Mouse (Mus musculus): ENCODE measurements around the gene Naa15.
A peak's percentile ranks its signal among the peaks of the same experiment; 100 is the strongest.

Naa15 gene

GRCm38 (mm10) chr3:51434871-51435595 is 20.1 kb downstream of the Naa15 start:
- no peak for DNase-seq

DNA sequence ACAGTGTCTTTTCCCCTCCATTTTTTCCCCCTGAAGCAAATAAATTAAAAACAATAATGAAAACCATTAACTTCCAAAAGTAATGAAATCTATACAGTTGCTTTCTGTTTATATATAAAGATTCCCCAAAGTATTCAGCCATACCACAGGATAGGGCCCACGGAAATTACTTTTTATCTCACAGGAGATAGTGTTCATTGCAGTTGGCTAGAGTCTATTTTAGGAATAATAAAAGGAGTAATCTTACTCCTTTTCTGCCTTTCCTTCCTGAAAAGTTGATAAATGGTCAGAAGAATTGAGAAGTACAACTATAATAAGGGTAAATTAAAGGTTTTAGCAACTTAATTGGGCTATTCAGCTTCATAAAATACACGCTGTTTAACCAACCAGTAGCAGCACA is 53.6 kb downstream of the Naa15 start:
- DNase-seq = no peak

- no peak for DNase-seq
Observed at GRCm38 (mm10) chr3:51475706-51476105, 60.8 kb downstream of the Naa15 start.

DNA sequence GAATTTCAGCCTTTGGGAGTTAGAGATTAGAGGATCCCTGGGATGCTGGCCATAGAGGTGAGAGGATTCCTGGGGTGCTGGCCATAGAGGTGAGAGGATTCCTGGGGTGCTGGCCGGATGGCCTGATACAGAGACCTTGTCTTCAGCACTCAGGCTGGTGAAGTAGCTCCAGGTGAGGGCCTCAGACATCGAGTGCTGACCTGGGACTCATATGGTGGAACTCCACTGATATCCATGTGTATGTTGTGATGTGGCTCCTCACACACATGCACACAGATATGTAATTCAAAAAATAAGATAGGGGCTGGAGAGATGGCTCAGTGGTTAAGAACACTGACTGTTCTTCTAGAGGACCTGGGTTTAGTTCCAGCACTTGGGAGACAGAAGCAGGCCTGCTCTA is 64.9 kb downstream of the Naa15 start:
- no peak for DNase-seq

DNA sequence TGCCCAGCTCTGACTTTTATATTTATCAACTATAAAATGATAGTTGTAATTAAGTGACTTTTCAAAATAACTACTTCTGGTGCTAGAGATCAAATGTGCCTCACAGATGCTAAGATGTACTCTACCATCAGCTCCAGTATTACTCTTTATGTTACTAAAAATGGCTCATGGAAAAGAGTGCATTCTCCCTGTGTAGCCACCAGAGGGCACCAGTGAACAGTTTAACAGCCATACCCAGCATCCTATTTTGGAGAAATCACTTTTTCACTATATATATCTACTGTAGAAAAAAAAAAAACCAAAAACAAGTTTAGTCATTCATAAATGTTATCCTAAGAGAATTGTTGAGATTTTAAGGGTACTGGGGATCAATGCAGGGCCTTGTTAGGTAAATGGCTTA is 66.1 kb downstream of the Naa15 start:
- peak; percentile 62 to 63 for DNase-seq

- no peak for DNase-seq
Observed at GRCm38 (mm10) chr3:51481881-51482280, 66.9 kb downstream of the Naa15 start.

GRCm38 (mm10) chr3:51482781-51483180 is 67.8 kb downstream of the Naa15 start:
- no peak for DNase-seq

DNA sequence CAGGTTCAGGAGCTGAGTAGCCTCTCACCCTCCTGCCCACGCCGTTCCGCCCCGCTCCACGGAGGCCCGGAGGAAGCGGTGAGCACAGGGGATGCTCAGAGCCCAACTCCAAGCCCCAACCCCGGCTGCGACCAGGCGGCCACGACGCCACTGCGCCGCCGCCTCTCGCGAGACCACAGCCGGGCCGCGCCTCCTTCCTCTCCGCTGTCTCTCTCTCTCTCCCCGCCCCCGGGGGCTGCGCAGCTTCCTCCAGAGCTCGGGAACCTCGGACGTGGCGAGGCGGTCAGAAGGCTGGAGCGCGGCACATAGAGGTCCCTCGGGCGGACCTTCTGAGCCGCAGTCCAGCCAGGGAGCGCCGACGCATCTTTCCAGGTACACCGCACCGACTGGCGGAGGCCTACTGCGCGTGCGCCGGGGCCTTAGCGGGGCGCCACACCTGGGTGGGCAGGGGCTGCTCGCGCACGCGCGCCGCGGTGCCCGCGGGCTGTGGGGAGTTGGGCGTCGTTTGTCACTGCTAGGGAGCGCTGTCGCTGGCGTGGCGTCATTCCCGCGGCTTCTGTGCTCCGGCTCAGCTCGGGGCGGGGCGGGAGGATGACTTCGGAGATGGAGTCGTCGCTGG is 68.9 kb downstream of the Naa15 start, which contains the start of gene Rab33b:
Gene Rab33b, plus strand, starts transcription at position 180 of the 619 bp plus-strand sequence.
- peak; percentile 98 for DNase-seq

DNA sequence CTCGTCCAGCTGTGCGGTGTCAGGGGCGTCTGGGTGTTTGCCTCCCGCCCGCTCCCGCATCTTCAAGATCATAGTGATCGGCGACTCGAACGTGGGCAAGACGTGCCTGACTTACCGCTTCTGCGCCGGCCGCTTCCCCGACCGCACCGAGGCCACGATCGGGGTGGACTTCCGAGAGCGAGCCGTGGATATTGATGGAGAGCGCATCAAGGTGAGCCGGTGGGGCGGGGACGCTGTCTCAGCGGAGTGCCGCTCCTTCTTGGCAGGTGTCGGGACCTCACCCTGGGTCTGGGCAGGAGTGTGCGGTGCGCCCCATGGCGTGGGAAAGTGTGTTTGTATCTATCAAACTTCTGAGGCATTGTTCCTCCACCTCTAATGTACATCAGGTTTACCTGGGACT is 69.4 kb downstream of the Naa15 start:
- DNase-seq = no peak

- no peak for DNase-seq
Observed at GRCm38 (mm10) chr3:51485347-51485746, 70.4 kb downstream of the Naa15 start.

DNA sequence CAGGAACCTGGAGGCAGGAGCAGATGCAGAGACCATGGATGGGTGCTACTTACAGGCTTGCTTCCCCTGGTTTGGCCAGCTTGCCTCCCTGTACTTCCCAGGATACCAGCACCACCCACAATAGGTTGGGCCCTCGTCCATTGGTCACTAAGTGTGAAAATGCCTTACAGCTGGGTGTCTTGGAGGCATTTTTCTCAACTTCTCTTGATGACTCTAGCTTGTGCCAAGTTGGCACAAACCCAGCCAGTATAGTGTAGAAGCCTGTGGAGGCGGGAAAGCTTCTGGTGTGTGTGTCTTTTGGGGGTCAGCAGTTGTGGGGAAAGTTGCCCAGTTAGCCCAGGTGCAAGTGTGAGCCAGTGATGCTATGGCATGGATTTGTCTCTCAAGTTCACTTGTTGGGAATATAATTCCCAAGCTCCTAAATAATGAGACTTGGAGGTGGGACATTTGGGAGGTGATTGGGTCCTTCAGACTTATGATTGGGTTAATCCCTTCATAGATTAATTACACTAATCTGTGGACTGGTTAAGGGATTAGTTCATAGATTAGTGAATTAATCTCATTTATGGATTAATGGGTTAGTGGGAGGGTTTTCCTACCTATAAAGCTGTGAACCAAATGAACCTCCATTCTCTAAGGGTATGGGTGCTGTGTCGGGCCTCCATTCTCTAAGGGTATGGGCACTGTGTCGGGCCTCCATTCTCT is 71.7 kb downstream of the Naa15 start:
- no peak for DNase-seq

DNA sequence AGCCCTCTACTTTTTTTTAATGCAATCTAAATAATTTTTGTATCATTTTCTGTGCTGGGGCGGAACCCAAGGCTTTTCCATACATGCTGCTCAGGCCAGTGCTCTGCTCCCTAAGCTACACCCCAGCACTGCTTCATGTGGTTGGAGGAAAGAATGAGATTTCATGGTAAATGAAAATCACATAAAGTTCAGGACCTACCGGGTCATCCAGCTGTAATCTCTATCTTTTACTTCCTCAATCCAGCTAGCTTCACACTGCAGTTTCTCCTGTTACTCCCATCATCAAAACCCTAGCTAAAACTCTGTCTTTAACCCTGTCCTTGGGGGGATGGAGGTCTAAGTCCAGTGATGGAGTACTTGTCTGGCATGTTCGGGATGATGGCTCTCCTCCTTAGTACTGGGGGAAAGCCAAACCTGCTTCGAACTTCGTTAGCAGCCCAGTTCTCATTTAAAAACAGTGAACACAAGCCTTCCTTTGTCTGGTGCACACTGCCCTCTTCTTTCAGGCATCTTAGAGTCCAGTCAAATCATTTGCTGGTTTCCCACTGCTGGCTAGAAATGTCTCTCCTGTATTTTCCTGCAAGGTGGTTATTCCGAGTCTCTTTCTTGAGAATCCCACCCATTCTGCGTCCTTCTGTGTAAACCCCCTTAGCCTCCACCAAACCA is 75.3 kb downstream of the Naa15 start:
- DNase-seq = no peak

GRCm38 (mm10) chr3:51493272-51493838 is 78.4 kb downstream of the Naa15 start:
- DNase-seq = no peak

DNA sequence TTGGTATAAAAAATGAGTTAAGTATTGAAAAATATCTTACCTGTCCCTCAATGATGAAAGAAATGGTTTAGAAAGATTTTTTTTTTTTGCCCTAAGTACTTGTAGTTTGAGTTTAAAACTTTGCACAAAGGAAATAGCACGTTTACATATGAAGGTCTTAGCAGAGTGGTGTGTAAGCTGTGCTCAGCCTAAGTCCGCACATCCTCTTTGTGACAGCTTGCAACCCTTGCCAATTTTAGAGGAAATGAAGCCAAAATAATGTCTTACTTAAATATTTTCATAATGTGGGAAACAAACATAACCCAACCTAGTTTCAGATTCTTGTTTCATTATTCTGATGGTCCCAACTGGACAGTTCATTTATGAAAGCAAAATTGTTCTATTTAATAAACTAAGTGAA is 79.5 kb downstream of the Naa15 start:
- DNase-seq = no peak

DNA sequence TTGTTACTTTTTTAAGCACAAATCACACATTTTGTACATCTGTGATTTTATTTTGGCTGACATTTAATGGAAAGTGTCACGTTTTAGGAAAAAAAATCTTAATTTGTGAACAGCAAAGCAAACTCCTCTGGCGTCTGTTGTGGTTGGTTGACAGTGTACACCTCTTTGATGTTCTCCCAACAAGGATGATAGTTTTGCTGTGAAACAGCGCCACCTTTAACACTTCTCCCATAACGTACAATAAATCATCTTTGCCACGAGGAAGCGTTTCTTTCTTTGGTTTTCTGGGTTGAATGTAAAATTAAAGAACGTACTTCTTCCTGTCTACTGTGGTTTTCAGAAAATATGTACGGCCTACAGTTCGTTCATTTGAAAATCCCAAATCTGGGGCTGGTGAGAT is 80.7 kb downstream of the Naa15 start:
- no peak for DNase-seq

- DNase-seq = no peak
Observed at GRCm38 (mm10) chr3:51497978-51498377, 83.0 kb downstream of the Naa15 start.

- DNase-seq = no peak
Observed at GRCm38 (mm10) chr3:51498659-51499058, 83.7 kb downstream of the Naa15 start.

- DNase-seq = no peak
Observed at GRCm38 (mm10) chr3:51499876-51500275, 84.9 kb downstream of the Naa15 start.

GRCm38 (mm10) chr3:51504385-51504952 is 89.5 kb downstream of the Naa15 start:
- DNase-seq = no peak

- no peak for DNase-seq
Observed at GRCm38 (mm10) chr3:51505465-51505864, 90.5 kb downstream of the Naa15 start.

- peak; percentile 86 to 91 for DNase-seq
Observed at GRCm38 (mm10) chr3:51510903-51511302, 96.0 kb downstream of the Naa15 start.

GRCm38 (mm10) chr3:51511983-51512382 is 97.0 kb downstream of the Naa15 start:
- DNase-seq = peak; percentile 40 to 63

GRCm38 (mm10) chr3:51517467-51517866 is 102.5 kb downstream of the Naa15 start:
- DNase-seq = no peak

Measured in cerebellum, postnatal 36 days (tissue).